Mouse (Mus musculus) limb, embryonic 12.5 days (tissue): ENCODE data around the gene Otof. TPM values are rescaled to one million over a fixed set of nuclear protein-coding genes. Genes with fewer than 3 reads are reported as not detected.

Experiments used
- ATAC-seq: fragments of 200-750 bp; cut with Nextera tagmentation; 2 replicates; pipeline ENCODE4 v1.8.0; 2017; ENCODE audit warnings: low read depth, moderate TSS enrichment; ENCODE audit not compliant: insufficient number of reproducible peaks, insufficient read depth, low FRiP score, low TSS enrichment
- H3K27ac ChIP-seq: fragments of 300-500 bp; sonication (generic); 2 replicates; pipeline ENCODE4 v1.5.1; 2016; ENCODE audit warnings: mild to moderate bottlenecking, moderate library complexity
- H3K27me3 ChIP-seq: fragments of 300-500 bp; sonication (generic); 2 replicates; pipeline ENCODE4 v1.6.1; 2016; ENCODE audit warnings: mild to moderate bottlenecking, moderate library complexity
- H3K36me3 ChIP-seq: fragments of 300-500 bp; sonication (generic); 2 replicates; pipeline ENCODE4 v1.6.1; 2016; ENCODE audit warnings: mild to moderate bottlenecking, moderate library complexity
- H3K4me1 ChIP-seq: fragments of 300-500 bp; sonication (generic); replicated peaks from 2 replicates; pipeline ENCODE4 v1.6.1; 2016
- H3K4me2 ChIP-seq: fragments of 300-500 bp; sonication (generic); 2 replicates; pipeline ENCODE4 v1.6.1; 2016; ENCODE audit warnings: mild to moderate bottlenecking, moderate library complexity
- H3K4me3 ChIP-seq: fragments of 300-500 bp; sonication (generic); replicated peaks from 2 replicates; pipeline ENCODE4 v1.5.1; 2016; ENCODE audit warnings: mild to moderate bottlenecking
- H3K9ac ChIP-seq: fragments of 300-500 bp; sonication (generic); replicated peaks from 2 replicates; pipeline ENCODE4 v1.6.1; 2016; ENCODE audit warnings: mild to moderate bottlenecking, moderate library complexity
- H3K9me3 ChIP-seq: fragments of 300-500 bp; sonication (generic); 2 replicates; pipeline ENCODE4 v1.6.1; 2016; ENCODE audit warnings: mild to moderate bottlenecking, moderate library complexity
- WGBS: fragments of 180-500 bp; shearing (Covaris S2); methylation state at CpG from one replicate; pipeline ENCODE4 v1.1.7; 2016; 5-methylcytosine and 5-hydroxymethylcytosine counted together
- polyA plus RNA-seq: library from polyadenylated mRNA; unstranded; fragments of >200 nt; fragmentation: Nextera tagmentation; extraction: Ambion mirVana; gene quantifications from 2 replicates; pipeline ENCODE4 v1.2.1, GENCODE M21; 2016

Otof gene
- polyA plus RNA-seq, 1 experiment from 2014 or later: 0.24 TPM

GRCm38 (mm10) chr5:30342601-30343015 lies 119.1 kb downstream of the Otof start:
- peak overlapping the region; percentile 48 for H3K9ac ChIP-seq
- no peaks in the 10 kb centered on the region for H3K36me3 ChIP-seq
- H3K4me3 ChIP-seq: peak overlapping the region; percentile 21
- no peaks in the 10 kb centered on the region for H3K9me3 ChIP-seq
- WGBS: 8% methylated on average over 17 of the region's 17 CpGs
- no peak overlapping the region for H3K27ac ChIP-seq
- ATAC-seq: no peak
- H3K4me2 ChIP-seq: peak overlapping the region; percentile 55
- peaks cover 21% of the 10 kb centered on the region for H3K27me3 ChIP-seq
- peaks cover 7% of the 10 kb centered on the region; the same call in 1 of the 2 replicates for H3K4me1 ChIP-seq

- Histone ChIP-seq H3K27ac (no peak overlapping the region), H3K4me2 (no peak overlapping the region), H3K4me3 (no peak overlapping the region), H3K9me3 (no peaks in the 10 kb centered on the region), H3K36me3 (no peaks in the 10 kb centered on the region), H3K27me3 (peaks cover 21% of the 10 kb centered on the region), H3K9ac (no peak overlapping the region), H3K4me1 (peaks cover 7% of the 10 kb centered on the region; the same call in 1 of the 2 replicates)
- no peak for ATAC-seq
- WGBS: 76% methylated on average over 11 of the region's 11 CpGs
Measured at GRCm38 (mm10) chr5:30341601-30342365, 119.9 kb downstream of the Otof start.

DNA sequence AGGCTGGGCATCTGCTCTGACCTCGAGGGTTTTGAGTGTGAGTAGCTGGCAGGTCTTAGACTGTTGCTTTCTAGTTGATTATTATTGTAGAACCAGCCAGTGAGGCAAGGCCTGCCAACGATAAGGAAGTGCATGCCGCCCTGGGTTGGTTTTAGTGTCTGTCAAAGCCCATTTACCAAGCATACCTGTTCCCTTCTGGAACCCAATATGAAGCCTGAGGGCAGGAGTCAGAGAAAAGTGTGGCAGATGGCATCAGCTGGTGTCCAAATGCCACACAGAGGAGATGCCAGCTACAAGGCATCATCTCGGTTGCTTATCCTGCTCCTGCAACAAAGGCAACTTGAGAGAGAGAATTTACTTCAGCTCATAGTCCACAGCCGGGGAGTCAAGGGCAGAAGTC lies 120.9 kb downstream of the Otof start:
- H3K4me2 ChIP-seq: no peak overlapping the region
- ATAC-seq: no peak
- H3K36me3 ChIP-seq: no peaks in the 10 kb centered on the region
- WGBS: 80% methylated on average over 5 of the region's 5 CpGs
- H3K4me3 ChIP-seq: no peak overlapping the region
- H3K27ac ChIP-seq: no peak overlapping the region
- H3K9ac ChIP-seq: no peak overlapping the region
- peaks cover 21% of the 10 kb centered on the region for H3K27me3 ChIP-seq
- H3K9me3 ChIP-seq: no peaks in the 10 kb centered on the region
- H3K4me1 ChIP-seq: peaks cover 7% of the 10 kb centered on the region; the same call in 1 of the 2 replicates

Other genes starting within 250 kb of the Otof start
- 20.0 and 22.0 TPM in 2 replicates for gene Selenoi, start 229.4 kb downstream of the Otof start, polyA plus RNA-seq
- gene Drc1, start 180.5 kb downstream of the Otof start, polyA plus RNA-seq: 0.14 and 0.26 TPM in 2 replicates
- not detected in 2 replicates for gene 1700001C02Rik, start 4.1 kb upstream of the Otof start, polyA plus RNA-seq
- gene Cib4, start 83.9 kb upstream of the Otof start, polyA plus RNA-seq: not detected in 2 replicates
- 0.18 and 0.30 TPM in 2 replicates for gene Kcnk3, start 126.2 kb upstream of the Otof start, polyA plus RNA-seq
- gene Slc35f6, start 186.0 kb upstream of the Otof start, polyA plus RNA-seq: 19.9 and 22.1 TPM in 2 replicates
- 402 and 439 TPM in 2 replicates for gene Cenpa, start 204.8 kb upstream of the Otof start, polyA plus RNA-seq
- 5.4 and 5.5 TPM in 2 replicates for gene Dpysl5, start 249.6 kb upstream of the Otof start, polyA plus RNA-seq